Mouse (Mus musculus) heart, postnatal 0 days (tissue): ENCODE data around the gene Cc2d2b.

Source experiments
- CTCF ChIP-seq: IDR thresholded peaks from 2 replicates; pipeline ENCODE4 v1.5.1; 2016; ENCODE audit warnings: antibody characterized with exemption, control low read depth, low read depth
- EP300 ChIP-seq: IDR thresholded peaks from 2 replicates; pipeline ENCODE4 v1.6.1; 2016; ENCODE audit warnings: antibody characterized with exemption, low read depth

DNA sequence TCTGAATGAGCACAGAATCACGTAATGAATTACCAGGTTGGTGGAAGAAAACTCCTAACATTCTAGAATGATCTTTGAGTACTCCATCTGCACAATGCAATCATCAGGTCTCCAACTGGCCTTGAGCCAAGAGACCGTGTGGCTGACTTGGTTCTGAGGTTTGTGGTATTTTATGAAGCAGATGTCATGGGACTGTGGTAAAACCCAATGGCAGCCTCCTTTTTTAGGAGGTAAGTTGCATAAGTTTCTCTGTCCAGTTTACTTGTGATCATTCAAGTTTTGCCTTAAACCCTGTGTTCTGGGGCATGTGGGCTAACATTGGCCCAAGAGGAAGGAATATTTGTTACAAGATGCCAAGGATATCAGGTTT lies 40.1 kb downstream of the Cc2d2b start:
- no peak for TF ChIP-seq EP300
- TF ChIP-seq CTCF = no peak
